Mouse (Mus musculus): ENCODE results near the gene Mycbp2. TPM values are rescaled to one million over a fixed set of nuclear protein-coding genes. Genes with fewer than 3 reads are reported as not detected.

The Mycbp2 gene
- total RNA-seq, 2 experiments from 2014 or later: 28.9 to 29.2 TPM

DNA sequence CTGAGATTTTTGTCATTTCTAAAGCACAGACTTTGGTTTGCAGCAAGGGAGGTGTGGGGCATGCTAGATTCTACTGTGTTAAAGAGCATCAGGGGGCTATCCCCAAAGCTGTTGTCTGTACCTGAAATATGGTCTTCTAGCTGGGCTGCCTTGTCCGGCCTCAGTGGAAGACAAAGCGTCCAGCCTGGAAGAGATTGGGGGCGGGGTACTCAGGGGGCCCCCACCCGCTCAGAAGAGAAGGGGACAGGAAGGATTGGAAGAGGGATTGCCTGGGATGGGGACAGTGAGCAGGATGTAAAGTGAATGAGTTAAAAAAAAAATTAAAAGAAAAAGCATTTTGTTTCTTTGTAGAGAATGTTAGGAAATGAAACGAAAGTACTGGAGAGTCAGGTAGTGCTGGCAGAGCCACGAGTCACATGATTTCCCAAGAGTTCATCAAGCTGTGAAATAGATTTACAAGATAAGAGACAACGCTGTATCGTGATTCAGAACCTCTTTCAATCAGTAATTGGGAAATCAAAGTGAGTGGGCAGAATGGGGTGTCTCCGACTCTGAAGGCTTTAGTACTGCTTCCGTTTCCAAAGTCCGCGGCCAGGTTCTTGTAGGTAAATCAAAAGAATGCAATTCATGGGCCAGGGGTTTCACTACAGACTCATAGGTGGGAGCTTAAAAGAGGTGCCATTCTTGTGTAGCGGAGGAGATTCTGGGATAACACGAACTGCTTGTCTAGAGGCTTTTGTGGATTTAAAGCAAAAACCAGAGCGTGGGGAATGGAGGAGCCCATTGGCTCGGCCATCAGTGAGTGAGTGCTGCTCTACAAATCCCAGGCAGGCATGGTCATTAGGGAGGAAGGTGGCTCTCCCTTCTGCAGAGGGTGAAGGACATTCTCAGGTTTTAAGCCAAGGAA lies 268.4 kb downstream of the Mycbp2 start:
- no peak for DNase-seq
- intact Hi-C loops (cut with DNase I): no loop called here

DNA sequence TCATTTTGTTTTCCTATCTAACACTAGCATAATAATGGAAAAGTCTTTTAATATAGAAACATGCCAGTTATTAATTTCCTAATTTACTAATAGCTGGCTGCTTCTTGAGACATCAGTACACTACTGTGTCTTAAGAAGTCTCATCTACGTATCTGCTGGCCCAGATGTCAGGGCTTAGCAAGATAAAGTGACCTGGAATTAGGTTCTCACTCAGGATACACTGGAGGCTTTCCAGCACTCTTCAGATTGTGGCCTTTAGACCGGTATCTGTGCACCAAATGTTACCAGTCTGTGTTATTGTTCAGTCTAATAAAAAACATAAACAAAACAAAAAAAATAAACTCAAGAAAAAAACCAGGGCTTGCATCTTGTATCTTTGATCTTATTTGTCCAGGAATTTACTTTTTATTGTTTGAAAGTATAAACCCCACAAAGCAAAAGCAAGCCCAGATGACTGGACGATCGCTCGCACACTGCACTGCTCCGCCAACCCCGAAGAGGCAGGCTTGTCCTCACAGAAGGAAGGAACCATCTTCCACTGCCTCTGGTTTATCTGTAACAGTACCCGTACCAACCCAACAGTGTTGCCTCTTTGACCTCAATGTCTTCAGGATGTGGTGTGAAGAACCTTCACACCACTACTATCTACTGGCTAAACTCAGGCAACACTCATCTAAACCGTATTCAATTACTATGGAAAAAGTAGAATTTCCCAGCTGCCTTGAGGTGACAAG lies 269.2 kb downstream of the Mycbp2 start:
- intact Hi-C loops (cut with DNase I): no loop called here
- no peak for DNase-seq

DNA sequence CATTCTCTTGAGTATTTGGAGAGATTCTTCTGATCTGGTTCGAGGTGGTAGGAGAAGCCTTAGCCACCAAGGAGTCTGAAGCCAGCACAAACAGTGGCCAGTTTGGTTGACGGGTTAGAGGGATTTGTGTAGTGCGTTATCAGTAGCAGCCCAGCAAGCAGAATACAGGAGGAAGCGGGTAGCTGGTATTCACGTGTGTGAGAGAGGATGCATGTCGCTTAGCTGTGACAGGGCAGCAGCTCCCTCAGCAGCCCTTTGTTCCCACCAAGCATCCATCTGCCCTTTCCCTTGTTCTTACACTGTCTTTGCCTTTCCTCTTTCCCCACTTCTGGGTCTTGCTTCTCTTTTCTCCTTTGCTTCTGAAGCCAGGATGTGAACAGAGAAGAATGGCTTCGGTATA lies 271.4 kb downstream of the Mycbp2 start:
- no peak for DNase-seq
- intact Hi-C loops (cut with DNase I): no loop called here

DNA sequence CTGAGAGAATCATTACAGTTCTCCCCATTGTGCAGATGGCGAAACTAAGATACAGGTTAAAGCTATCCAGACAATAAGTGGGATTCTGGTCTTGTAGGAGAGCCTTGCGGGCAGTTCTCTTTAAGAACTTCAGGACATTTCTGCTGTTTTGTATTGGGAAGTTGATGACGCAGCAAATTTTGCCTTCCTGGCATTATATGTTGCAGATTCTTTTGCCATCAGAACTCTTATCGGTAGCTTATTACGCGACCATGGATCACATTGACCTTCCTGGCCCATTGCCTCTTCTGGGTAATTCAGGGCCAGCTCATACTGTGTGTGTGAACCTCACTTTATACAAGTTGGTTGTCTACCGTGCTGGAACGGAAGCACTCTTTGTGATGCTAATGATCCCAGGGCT lies 272.8 kb downstream of the Mycbp2 start:
- intact Hi-C loops (cut with DNase I): loop anchor here (5.0 kb wide), 1 partner anchor 273 kb away; the partner anchor contains the start of gene Mycbp2
- no peak for DNase-seq

DNA sequence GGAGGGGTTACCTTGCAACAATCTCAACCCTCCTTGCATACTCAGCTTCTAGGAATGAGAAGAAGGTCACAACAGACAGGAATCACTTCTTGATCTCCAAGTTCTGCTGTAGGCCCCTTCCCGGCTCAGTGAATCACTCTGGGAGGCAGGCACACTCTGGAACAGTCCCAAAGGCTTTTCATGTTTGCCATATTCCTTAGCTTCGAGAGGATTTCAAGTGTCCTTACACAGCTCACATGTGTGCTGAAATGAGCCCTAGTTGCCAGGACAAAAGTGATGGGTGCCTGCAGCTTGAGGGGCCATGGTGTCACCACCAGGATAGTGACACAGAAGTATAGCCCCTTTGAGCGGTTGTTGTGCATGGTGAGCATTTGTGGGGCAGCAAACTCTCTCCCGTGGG lies 273.9 kb downstream of the Mycbp2 start:
- DNase-seq: no peak
- intact Hi-C loops (cut with DNase I): loop anchor here (5.0 kb wide), 1 partner anchor 275 kb away; the partner anchor contains the start of gene Mycbp2

DNA sequence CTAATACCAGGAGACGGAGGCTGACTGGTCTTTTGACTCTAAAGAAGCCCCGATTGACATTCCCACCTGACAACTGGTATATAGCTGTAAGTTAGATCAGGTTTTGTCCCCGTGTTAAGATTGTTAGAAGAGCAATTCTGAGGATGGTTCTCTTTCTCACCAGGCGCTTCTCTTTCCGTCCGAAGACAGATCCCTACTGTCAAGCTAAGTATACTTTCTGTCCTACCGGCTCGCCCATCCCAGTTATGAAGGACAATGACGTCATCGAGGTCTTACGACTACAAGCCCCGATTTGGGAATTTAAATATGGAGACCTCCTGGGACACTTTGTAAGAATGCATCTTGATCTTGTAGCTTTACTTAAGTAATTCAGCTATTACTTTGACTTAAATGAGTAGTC lies 275.1 kb downstream of the Mycbp2 start:
- DNase-seq: no peak
- intact Hi-C loops (cut with DNase I): loop anchor here (2.0 to 5.0 kb wide), 2 partner anchors 15 to 276 kb away; partner anchors contain the start of gene Mycbp2

DNA sequence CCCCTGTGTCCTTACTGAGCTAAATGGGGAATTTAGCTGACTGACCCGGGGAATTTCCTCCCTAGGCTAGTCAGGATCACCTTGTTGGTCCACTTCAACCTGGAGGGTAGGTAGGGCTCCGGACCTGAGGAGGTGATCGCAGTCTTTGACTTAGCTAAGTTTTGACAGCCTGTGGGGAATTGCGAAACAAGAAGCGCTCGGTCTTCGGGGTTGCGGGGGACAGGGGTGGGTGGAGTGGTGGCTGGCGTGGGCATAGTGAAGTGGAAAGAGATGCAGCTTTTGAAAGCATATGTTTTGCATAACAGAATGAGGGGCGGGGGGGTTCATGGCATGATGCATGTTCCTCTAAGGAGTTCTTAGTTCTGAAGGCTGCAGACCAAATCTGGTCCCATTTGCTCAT lies 275.8 kb downstream of the Mycbp2 start:
- intact Hi-C loops (cut with DNase I): loop anchor here (1.0 to 5.0 kb wide), 3 partner anchors 16 to 277 kb away; partner anchors contain the start of gene Mycbp2
- DNase-seq: peak; percentile 28 to 55

DNA sequence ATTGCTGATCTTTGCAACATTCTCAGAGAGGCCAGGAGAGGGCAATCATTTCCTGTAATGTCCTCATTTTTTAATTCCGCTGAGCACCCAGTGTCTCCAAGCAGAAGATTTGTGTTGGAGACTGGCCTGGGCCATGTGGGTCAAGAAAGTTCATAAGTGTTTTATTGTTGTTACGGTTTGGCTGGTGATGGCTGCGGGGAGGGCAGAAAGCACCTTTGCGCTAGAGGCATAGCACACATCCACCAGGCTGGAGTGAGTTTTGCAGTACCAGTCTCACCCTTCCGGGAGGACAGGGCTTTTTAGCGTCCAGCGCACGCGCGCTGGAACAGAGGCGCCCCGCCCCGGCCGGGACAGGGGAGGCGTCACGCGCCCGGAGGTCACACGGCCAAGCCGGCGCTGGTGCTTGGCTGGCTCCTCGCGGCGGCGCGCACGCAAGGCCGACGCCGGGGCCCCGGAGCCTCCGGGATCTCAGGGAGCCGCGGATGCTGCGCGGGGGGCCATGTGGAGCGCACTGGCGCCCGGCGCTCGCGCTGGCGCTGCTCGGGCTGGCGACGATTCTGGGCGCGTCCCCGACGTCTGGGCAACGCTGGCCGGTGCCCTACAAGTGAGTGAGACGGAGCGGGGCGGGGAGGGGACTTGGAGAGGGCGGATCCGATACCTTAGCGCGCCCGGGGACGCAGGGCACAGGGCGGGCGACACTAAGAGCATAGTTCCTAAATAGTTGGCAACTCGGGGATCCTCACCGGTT lies 276.6 kb downstream of the Mycbp2 start, which contains the start of gene Cln5:
Cln5 (plus strand) TSS at position 353 of the 748 bp plus-strand sequence.
- DNase-seq: peak; percentile 94 to 95
- intact Hi-C loops (cut with DNase I): loop anchor here (1.0 to 10.0 kb wide), 8 partner anchors 17 to 625 kb away; partner anchors contain the start of gene Mycbp2

DNA sequence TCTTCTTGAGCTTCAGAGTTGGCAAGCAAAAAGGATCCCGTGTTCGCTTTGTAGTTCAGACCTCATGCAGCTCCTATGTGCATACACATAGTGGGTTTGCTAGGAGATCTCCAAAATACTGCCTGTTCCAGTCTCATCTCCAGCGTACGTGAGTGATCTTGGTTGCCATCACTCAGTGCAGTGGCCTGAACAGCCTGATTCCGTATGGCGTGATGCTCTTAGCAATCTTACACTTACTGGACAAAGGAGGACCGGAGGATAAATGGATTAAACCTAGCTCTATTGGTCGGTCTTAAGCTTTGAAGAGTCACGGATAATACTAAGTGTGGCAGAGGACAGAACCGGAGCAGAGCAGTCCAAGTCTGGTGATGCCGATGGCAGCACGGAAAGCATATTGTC lies 277.1 kb downstream of the Mycbp2 start:
- DNase-seq: no peak
- intact Hi-C loops (cut with DNase I): loop anchor here (5.0 to 10.0 kb wide), 5 partner anchors 63 to 625 kb away; no protein-coding TSS in a partner anchor

DNA sequence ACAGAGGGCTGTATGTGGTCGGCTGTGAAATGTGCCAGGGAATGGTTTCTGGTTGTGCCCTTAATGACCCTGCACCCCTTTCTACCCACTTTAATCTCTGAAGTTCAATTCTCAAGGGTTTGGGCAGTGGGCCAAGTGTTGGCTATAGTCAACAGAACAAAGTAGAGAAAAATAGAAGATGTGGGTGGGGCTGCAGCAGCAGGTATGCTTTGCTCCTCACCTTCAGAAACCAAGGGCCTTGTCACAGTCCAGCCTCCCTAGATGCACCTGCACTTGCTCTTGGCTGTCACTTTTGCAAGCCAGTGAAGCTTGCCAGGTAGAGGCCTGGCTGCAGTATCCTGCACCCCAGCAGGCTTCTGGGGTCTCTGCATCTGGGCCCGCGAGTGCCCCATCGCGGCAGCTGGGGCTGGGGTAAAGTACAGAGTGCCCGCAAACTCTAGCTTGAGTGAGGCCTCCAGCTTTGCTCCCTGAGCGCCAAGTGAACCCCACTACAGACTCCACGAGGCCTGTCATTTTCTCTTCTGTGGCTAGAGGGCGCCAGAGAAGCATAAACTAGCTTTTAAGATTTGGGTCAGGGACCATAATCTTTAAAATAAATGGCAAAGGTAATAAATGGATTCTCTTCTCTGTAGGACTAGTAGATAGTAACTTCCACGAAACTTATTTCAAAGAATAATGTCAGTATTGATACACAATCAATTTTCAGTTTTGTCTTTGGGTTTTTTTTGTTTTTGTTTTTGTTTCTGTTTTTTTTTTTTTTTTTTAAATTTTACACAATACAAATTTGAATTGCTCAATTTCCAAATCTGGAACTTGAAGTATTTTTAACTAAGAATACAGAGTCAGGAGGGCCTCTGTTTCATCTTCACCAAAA lies 281.1 kb downstream of the Mycbp2 start:
- DNase-seq: peak; percentile 82 to 89
- intact Hi-C loops (cut with DNase I): loop anchor here (5.0 to 10.0 kb wide), 5 partner anchors 67 to 629 kb away; no protein-coding TSS in a partner anchor

Other genes with a start within 250 kb of the Mycbp2 start
- 10 to 100 TPM; 57.5 to 65.3 TPM for gene Fbxl3, start 247.2 kb downstream of the Mycbp2 start, total RNA-seq (2021)
- under 1 TPM; 0.16 to 0.56 TPM for gene Scel, start 166.5 kb upstream of the Mycbp2 start, total RNA-seq (2021)

All from heart, postnatal 36 days (tissue).